Comparison of ENCODE assay signal across 6 mouse cellular contexts in genomic region chr11:35842560-35842959, GRCm38 (mm10). TPM values are rescaled to one million over a fixed set of nuclear protein-coding genes. Genes with fewer than 3 reads are reported as not detected.
"Had no signal": no experiment of that assay in that cellular context is flagged by ENCODE, and none has a peak within 500 bp of the region (broad histone marks: within the 10 kb centered on the region; RNA-seq: fewer than 3 reads in every experiment).

No protein-coding gene starts in this region.

RNA-seq across cellular contexts. Expression of gene Fbll1, which starts 43.9 kb away (rescaled TPM):
- total RNA-seq: megakaryocyte progenitor cell, adult 5-6 weeks had no signal
- polyA plus RNA-seq: kidney, postnatal 0 days; limb, embryonic 12.5 days; liver, embryonic 14.5 days; lung, postnatal 0 days; myocyte had no signal
